Mouse (Mus musculus) brain, embryonic 14.5 days (tissue): ENCODE results near the gene Wdr60.

Experiments used
- CTCF ChIP-seq: fragments of 200-500 bp; IDR thresholded peaks from 2 replicates; pipeline ENCODE4 v1.5.1; 2012; ENCODE audit warnings: inconsistent platforms, mild to moderate bottlenecking, moderate library complexity, borderline replicate concordance; ENCODE audit not compliant: insufficient read depth, insufficient read length; ENCODE audit errors: extremely low read depth
- POLR2A ChIP-seq: fragments of 200-500 bp; IDR thresholded peaks from 2 replicates; pipeline ENCODE4 v1.6.1; 2012; ENCODE audit warnings: mild to moderate bottlenecking, inconsistent platforms, borderline replicate concordance; ENCODE audit not compliant: poor library complexity, insufficient read depth, insufficient read length, severe bottlenecking; ENCODE audit errors: extremely low read depth

DNA sequence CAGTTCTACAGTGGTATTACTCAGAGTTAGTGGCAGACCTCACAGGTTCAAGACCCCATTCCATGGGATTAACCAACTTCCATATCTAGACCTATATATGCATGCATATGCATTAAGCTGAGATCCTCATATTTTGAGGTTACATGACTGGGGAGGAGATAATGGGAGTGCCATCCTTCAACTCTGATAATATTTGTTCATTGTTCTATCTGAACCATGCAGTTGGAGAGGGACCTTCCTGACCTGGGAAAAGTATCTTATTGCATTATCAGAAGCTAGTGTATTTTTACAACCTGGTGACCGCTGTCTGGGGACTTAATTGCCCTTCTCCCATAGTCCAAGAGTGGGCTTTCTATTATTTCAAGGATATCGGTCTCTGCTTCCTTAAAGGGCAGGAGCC is 45.8 kb upstream of the Wdr60 start:
- no peak for TF ChIP-seq CTCF
- TF ChIP-seq POLR2A, result no peak
